Mouse (Mus musculus): ENCODE measurements around the gene Map7. TPM values are rescaled to one million over a fixed set of nuclear protein-coding genes. Genes with fewer than 3 reads are reported as not detected.

Map7 gene
- polyA plus RNA-seq, 1 experiment from 2014 or later = 8.2 TPM

DNA sequence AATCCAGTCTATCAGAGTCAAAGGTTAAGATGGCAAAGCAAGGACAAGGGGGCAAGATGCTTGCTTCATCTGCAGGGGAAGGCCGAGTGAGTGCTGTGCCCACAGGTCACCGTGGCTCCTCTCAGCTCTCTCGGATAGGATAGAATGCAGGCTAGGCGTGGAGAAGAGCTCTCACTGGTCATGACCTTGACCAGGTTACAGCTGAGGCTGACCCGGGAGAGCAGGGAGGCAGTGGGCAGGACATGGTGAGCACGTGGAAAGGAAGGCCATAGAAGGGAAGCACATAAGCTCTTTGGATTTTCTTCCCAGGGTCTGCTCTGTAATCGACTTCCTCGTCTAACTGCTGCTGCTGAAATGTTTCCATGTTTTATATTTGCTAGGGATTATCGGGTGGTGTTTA is 53.9 kb downstream of the Map7 start:
- DNase-seq (ENCODE audit: low spot score) (no peak), ATAC-seq (replicated peaks; ENCODE audit: low FRiP score) (no peak)
- no peak overlapping the region for H3K9ac ChIP-seq (ENCODE audit: low read length)
- WGBS = 67% methylated on average over 9 of the region's 9 CpGs
- no peak overlapping the region for H3K27ac ChIP-seq (ENCODE audit: low read depth, low read length)
- peaks cover 10% of the 10 kb centered on the region for H3K4me1 ChIP-seq (replicated peaks; ENCODE audit: control insufficient read depth, insufficient read depth, low read length)
- no peak overlapping the region for H3K4me3 ChIP-seq (ENCODE audit: low read depth, low read length)
- H3K9me3 ChIP-seq (ENCODE audit: control insufficient read depth, low read length) = no peaks in the 10 kb centered on the region
- no peak overlapping the region for H3K4me2 ChIP-seq (ENCODE audit: low read depth, low read length, severe bottlenecking)
- H3K36me3 ChIP-seq (ENCODE audit: control insufficient read depth, insufficient read depth, low read length) = no peaks in the 10 kb centered on the region
- no peaks in the 10 kb centered on the region for H3K27me3 ChIP-seq (ENCODE audit: control insufficient read depth, insufficient read depth, low read length)

DNA sequence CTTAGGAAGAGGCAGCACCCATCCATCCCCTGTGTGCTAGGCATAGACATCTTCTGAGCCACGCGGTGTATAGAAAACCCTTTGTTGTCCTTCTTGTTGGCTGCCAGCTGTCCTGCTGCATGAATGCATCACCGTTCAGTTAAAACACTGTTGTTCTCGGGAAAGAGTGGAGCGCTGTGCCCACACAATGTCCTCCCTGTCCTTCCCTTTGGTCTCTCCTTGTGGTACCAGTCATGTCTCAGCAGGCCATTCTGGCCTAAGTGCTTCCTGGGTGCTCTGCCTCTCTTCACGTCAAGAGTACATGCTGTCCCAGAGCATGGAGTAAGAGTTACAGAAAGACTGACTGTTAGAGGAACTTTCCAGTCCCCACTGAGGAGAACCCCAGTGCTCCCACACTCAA is 54.5 kb downstream of the Map7 start:
- H3K4me2 ChIP-seq (ENCODE audit: low read depth, low read length, severe bottlenecking) = no peak overlapping the region
- no peak overlapping the region for H3K4me3 ChIP-seq (ENCODE audit: low read depth, low read length)
- WGBS = 62% methylated on average over 6 of the region's 6 CpGs
- no peaks in the 10 kb centered on the region for H3K36me3 ChIP-seq (ENCODE audit: control insufficient read depth, insufficient read depth, low read length)
- ATAC-seq (replicated peaks; ENCODE audit: low FRiP score) (no peak), DNase-seq (ENCODE audit: low spot score) (no peak)
- no peaks in the 10 kb centered on the region for H3K9me3 ChIP-seq (ENCODE audit: control insufficient read depth, low read length)
- no peak overlapping the region for H3K9ac ChIP-seq (ENCODE audit: low read length)
- H3K27me3 ChIP-seq (ENCODE audit: control insufficient read depth, insufficient read depth, low read length) = no peaks in the 10 kb centered on the region
- H3K27ac ChIP-seq (ENCODE audit: low read depth, low read length) = no peak overlapping the region
- peaks cover 10% of the 10 kb centered on the region for H3K4me1 ChIP-seq (replicated peaks; ENCODE audit: control insufficient read depth, insufficient read depth, low read length)

DNA sequence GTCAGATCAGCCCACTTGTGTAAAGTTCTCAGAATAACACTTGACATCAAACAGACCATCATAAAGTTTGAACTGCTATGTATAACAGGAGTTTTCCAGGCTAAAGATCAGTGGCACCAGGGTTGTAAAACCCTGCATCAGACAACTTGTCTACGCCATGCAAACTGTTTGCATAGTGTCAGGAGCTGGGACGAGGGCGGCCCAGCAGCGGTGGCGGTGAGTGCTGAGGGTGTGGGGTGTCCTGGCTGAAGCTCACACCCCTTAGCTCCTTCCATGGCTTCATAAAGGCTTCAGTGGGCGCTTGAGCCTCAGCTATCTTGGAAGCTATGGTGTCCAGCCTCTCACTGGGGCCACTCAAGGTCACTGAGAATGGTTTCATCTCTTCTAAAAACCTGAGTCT is 55.2 kb downstream of the Map7 start:
- no peaks in the 10 kb centered on the region for H3K36me3 ChIP-seq (ENCODE audit: control insufficient read depth, insufficient read depth, low read length)
- DNase-seq (ENCODE audit: low spot score) = no peak
- H3K9ac ChIP-seq (ENCODE audit: low read length) = no peak overlapping the region
- peaks cover 10% of the 10 kb centered on the region for H3K4me1 ChIP-seq (replicated peaks; ENCODE audit: control insufficient read depth, insufficient read depth, low read length)
- H3K4me2 ChIP-seq (ENCODE audit: low read depth, low read length, severe bottlenecking) = no peak overlapping the region
- H3K27me3 ChIP-seq (ENCODE audit: control insufficient read depth, insufficient read depth, low read length) = no peaks in the 10 kb centered on the region
- H3K9me3 ChIP-seq (ENCODE audit: control insufficient read depth, low read length) = no peaks in the 10 kb centered on the region
- WGBS = 93% methylated on average over 6 of the region's 6 CpGs
- no peak overlapping the region for H3K4me3 ChIP-seq (ENCODE audit: low read depth, low read length)
- no peak for ATAC-seq (replicated peaks; ENCODE audit: low FRiP score)
- H3K27ac ChIP-seq (ENCODE audit: low read depth, low read length) = no peak overlapping the region

GRCm38 (mm10) chr10:20204696-20205431 is 56.6 kb downstream of the Map7 start:
- peak; percentile 40 for ATAC-seq (replicated peaks; ENCODE audit: low FRiP score)
- Histone ChIP-seq H3K4me2 (ENCODE audit: low read depth, low read length, severe bottlenecking) (peak overlapping the region; percentile 40), H3K27me3 (ENCODE audit: control insufficient read depth, insufficient read depth, low read length) (no peaks in the 10 kb centered on the region), H3K36me3 (ENCODE audit: control insufficient read depth, insufficient read depth, low read length) (no peaks in the 10 kb centered on the region), H3K27ac (ENCODE audit: low read depth, low read length) (peak overlapping the region; percentile 68), H3K9me3 (ENCODE audit: control insufficient read depth, low read length) (no peaks in the 10 kb centered on the region), H3K4me1 (replicated peaks; ENCODE audit: control insufficient read depth, insufficient read depth, low read length) (peaks cover 10% of the 10 kb centered on the region), H3K4me3 (ENCODE audit: low read depth, low read length) (peak overlapping the region; percentile 4; the same call in 1 of the 2 replicates), H3K9ac (ENCODE audit: low read length) (peak overlapping the region; percentile 45)
- DNase-seq (ENCODE audit: low spot score) = peak; percentile 61
- WGBS = 16% methylated on average over 20 of the region's 20 CpGs

- 79% methylated on average over 7 of the region's 7 CpGs for WGBS
- H3K9me3 ChIP-seq (ENCODE audit: control insufficient read depth, low read length) = no peaks in the 10 kb centered on the region
- no peak overlapping the region for H3K9ac ChIP-seq (ENCODE audit: low read length)
- H3K4me3 ChIP-seq (ENCODE audit: low read depth, low read length) = no peak overlapping the region
- H3K4me1 ChIP-seq (replicated peaks; ENCODE audit: control insufficient read depth, insufficient read depth, low read length) = peaks cover 8% of the 10 kb centered on the region; the same call in 1 of the 2 replicates
- H3K4me2 ChIP-seq (ENCODE audit: low read depth, low read length, severe bottlenecking) = no peak overlapping the region
- no peak for ATAC-seq (replicated peaks; ENCODE audit: low FRiP score)
- no peak overlapping the region for H3K27ac ChIP-seq (ENCODE audit: low read depth, low read length)
- H3K36me3 ChIP-seq (ENCODE audit: control insufficient read depth, insufficient read depth, low read length) = no peaks in the 10 kb centered on the region
- DNase-seq (ENCODE audit: low spot score) = no peak
- no peaks in the 10 kb centered on the region for H3K27me3 ChIP-seq (ENCODE audit: control insufficient read depth, insufficient read depth, low read length)
Measured at GRCm38 (mm10) chr10:20206966-20207365, 58.7 kb downstream of the Map7 start.

GRCm38 (mm10) chr10:20209609-20210341 is 61.5 kb downstream of the Map7 start:
- Histone ChIP-seq H3K27me3 (ENCODE audit: control insufficient read depth, insufficient read depth, low read length) (no peaks in the 10 kb centered on the region), H3K4me3 (ENCODE audit: low read depth, low read length) (no peak overlapping the region), H3K4me1 (replicated peaks; ENCODE audit: control insufficient read depth, insufficient read depth, low read length) (peaks cover 7% of the 10 kb centered on the region; the same call in 1 of the 2 replicates), H3K9ac (ENCODE audit: low read length) (no peak overlapping the region), H3K36me3 (ENCODE audit: control insufficient read depth, insufficient read depth, low read length) (no peaks in the 10 kb centered on the region), H3K27ac (ENCODE audit: low read depth, low read length) (no peak overlapping the region), H3K4me2 (ENCODE audit: low read depth, low read length, severe bottlenecking) (no peak overlapping the region), H3K9me3 (ENCODE audit: control insufficient read depth, low read length) (no peaks in the 10 kb centered on the region)
- DNase-seq (ENCODE audit: low spot score) (no peak), ATAC-seq (replicated peaks; ENCODE audit: low FRiP score) (no peak)
- WGBS = 84% methylated on average over 5 of the region's 5 CpGs

DNA sequence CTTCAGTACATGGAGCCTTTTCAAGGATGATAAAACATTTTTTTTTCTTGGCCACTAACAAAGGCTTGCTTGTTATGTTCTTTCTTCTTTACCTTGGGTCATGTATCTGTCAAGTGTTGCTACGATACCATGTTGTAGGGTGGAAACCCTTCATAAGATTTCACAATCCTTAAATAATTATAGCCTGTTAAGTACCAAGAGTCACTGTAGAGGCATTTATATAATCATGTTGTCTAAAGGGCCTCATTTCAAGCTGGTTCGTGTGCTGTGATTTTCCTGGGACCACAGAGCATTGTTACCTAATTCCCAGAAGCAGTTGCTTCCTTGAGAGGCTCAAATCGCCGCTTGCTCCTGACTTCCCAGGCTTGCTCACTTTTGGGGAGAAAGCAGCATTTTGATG is 66.1 kb downstream of the Map7 start:
- H3K4me1 ChIP-seq (replicated peaks; ENCODE audit: control insufficient read depth, insufficient read depth, low read length) = no peaks in the 10 kb centered on the region
- H3K27ac ChIP-seq (ENCODE audit: low read depth, low read length) = no peak overlapping the region
- no peaks in the 10 kb centered on the region for H3K9me3 ChIP-seq (ENCODE audit: control insufficient read depth, low read length)
- WGBS = 88% methylated on average over 4 of the region's 4 CpGs
- no peaks in the 10 kb centered on the region for H3K36me3 ChIP-seq (ENCODE audit: control insufficient read depth, insufficient read depth, low read length)
- DNase-seq (ENCODE audit: low spot score) = no peak
- no peak overlapping the region for H3K9ac ChIP-seq (ENCODE audit: low read length)
- ATAC-seq (replicated peaks; ENCODE audit: low FRiP score) = no peak
- H3K4me3 ChIP-seq (ENCODE audit: low read depth, low read length) = no peak overlapping the region
- no peaks in the 10 kb centered on the region for H3K27me3 ChIP-seq (ENCODE audit: control insufficient read depth, insufficient read depth, low read length)
- H3K4me2 ChIP-seq (ENCODE audit: low read depth, low read length, severe bottlenecking) = no peak overlapping the region

- WGBS = 86% methylated on average over 6 of the region's 6 CpGs
Measured at GRCm38 (mm10) chr10:20216982-20217381, 68.7 kb downstream of the Map7 start.

More at GRCm38 (mm10) chr10:20216982-20217381, 68.7 kb downstream of the Map7 start:
- Histone ChIP-seq H3K4me1 (replicated peaks; ENCODE audit: control insufficient read depth, insufficient read depth, low read length) (no peaks in the 10 kb centered on the region), H3K27me3 (ENCODE audit: control insufficient read depth, insufficient read depth, low read length) (no peaks in the 10 kb centered on the region), H3K9ac (ENCODE audit: low read length) (no peak overlapping the region), H3K27ac (ENCODE audit: low read depth, low read length) (no peak overlapping the region), H3K4me2 (ENCODE audit: low read depth, low read length, severe bottlenecking) (no peak overlapping the region), H3K9me3 (ENCODE audit: control insufficient read depth, low read length) (no peaks in the 10 kb centered on the region), H3K4me3 (ENCODE audit: low read depth, low read length) (no peak overlapping the region), H3K36me3 (ENCODE audit: control insufficient read depth, insufficient read depth, low read length) (no peaks in the 10 kb centered on the region)
- DNase-seq (ENCODE audit: low spot score) (no peak), ATAC-seq (replicated peaks; ENCODE audit: low FRiP score) (no peak)
